Mouse (Mus musculus): ENCODE data around the gene Cryl1. TPM values are rescaled to one million over a fixed set of nuclear protein-coding genes. Genes with fewer than 3 reads are reported as not detected.

Gene Cryl1
- polyA plus RNA-seq (2012; rRNA removed): 11.2 and 11.7 TPM in 2 replicates

DNA sequence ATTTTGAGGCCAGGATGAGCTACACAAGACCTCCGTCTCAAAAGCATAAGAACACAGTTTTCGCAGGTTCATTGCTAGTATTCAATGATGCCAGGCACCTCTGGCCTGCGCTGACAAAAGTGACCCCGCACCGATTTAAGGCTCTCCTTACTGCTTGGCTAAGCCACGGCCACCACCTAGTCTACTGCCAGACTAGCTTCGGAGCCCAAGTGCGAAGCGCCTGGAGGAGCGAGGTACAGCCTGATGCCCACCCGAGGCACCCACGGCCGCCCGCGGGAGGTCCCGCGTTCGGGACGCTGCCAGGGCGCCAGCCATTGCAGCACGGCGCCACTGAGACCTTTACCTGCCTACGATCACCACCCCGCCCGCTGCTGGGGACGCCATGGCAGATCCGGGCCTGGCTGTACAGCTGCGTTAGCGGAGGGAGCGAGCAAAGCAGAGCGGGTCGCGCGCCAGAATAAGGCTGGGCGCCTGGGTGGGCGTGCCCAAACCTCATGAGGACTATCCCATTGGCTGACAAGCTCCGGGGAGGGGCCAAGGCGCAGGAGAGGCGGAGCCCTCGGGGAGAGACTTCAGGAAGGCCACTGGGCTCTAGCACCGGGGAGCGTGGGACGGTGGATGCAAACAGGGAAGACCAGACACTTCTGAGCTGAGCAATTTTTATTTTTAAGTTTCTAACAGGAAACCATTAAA lies at the start of gene Cryl1:
Gene Cryl1 (minus strand): TSS at position 465 of the 693 bp plus-strand sequence.
- peak; percentile 97 for DNase-seq (ENCODE audit: low read depth)
- TF ChIP-seq CTCF (IDR thresholded peaks at IDR 0.05; ENCODE audit: borderline replicate concordance, extremely low read depth, insufficient read depth, insufficient read length): no peak
- TF ChIP-seq POLR2A (IDR thresholded peaks at IDR 0.05; ENCODE audit: borderline replicate concordance, extremely low read depth, insufficient read depth, insufficient read length, poor library complexity, severe bottlenecking): 0 out of 2 replicates have a peak, but pooled peaks have one; percentile 26

- TF ChIP-seq CTCF (IDR thresholded peaks at IDR 0.05; ENCODE audit: borderline replicate concordance, extremely low read depth, insufficient read depth, insufficient read length): no peak
- TF ChIP-seq POLR2A (IDR thresholded peaks at IDR 0.05; ENCODE audit: borderline replicate concordance, extremely low read depth, insufficient read depth, insufficient read length, poor library complexity, severe bottlenecking): no peak
- no peak for DNase-seq (ENCODE audit: low read depth)
These were observed 32.1 kb upstream of the Cryl1 start for GRCm38 (mm10) chr14:57430451-57430850.

DNA sequence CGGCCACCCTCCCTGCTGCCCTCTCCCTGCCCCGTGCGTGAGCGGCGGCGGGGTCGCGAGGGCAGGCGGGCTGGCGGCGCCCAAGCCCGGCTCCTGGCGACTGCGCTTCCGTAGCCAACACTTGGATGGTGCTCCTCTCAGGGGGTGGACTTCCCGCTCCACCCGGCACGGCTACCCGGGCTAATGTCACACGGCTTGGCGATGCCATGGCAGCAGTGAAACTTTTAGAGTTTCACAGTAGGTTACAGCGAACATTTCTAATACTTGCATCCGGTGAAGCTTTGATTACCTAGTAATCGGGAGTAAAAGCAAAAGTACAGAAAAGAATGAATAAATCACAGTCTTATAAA lies 25.9 kb upstream of the Cryl1 start:
- DNase-seq (ENCODE audit: low read depth): no peak
- TF ChIP-seq CTCF (IDR thresholded peaks at IDR 0.05; ENCODE audit: borderline replicate concordance, extremely low read depth, insufficient read depth, insufficient read length): no peak
- no peak for TF ChIP-seq POLR2A (IDR thresholded peaks at IDR 0.05; ENCODE audit: borderline replicate concordance, extremely low read depth, insufficient read depth, insufficient read length, poor library complexity, severe bottlenecking)

GRCm38 (mm10) chr14:57423432-57424211 lies 25.3 kb upstream of the Cryl1 start, which contains the start of gene Ift88:
TSS of gene Ift88 (plus strand) at chr14:57424062.
- TF ChIP-seq CTCF (IDR thresholded peaks at IDR 0.05; ENCODE audit: borderline replicate concordance, extremely low read depth, insufficient read depth, insufficient read length) (no peak), POLR2A (IDR thresholded peaks at IDR 0.05; ENCODE audit: borderline replicate concordance, extremely low read depth, insufficient read depth, insufficient read length, poor library complexity, severe bottlenecking) (peak; percentile 78)
- DNase-seq (ENCODE audit: low read depth): peak; percentile 97

DNA sequence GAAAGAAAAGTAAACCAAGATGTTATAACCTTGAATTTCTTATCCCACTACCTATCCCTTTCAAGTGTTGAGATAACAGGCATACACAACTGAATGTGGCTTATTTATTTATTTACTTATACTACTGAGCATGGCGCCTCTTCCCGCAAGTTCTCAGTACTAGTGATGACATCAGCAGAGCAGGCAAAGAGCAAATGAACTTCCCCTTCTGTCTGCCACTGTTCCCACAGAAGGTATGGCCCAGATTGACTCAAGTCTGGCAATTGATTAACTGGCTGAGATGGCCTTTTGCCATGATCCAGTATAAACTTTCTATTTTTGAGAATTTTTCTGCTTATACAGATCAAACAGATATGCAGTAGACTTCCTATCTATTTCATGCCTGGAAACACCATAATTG lies 18.9 kb upstream of the Cryl1 start:
- no peak for TF ChIP-seq CTCF (IDR thresholded peaks at IDR 0.05; ENCODE audit: borderline replicate concordance, extremely low read depth, insufficient read depth, insufficient read length)
- no peak for TF ChIP-seq POLR2A (IDR thresholded peaks at IDR 0.05; ENCODE audit: borderline replicate concordance, extremely low read depth, insufficient read depth, insufficient read length, poor library complexity, severe bottlenecking)
- no peak for DNase-seq (ENCODE audit: low read depth)

DNA sequence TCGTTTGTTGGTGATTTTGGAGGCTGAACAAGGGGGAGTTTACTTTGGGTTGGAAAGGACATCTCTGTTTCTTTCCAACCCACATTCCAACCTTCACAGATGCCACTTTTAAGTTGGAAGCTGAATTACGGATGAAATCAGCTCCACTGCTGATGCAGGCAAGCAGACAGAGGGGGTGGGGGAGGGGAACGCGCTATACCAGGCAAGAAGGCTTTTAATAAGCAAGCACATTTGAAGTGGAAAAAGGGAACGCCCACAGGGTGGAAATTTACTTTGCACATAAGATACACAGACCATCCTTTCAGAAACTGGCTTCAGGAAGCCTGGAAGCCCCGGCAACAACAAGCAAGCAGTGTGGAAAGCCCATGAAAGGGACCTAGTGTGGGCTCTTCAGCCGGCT lies 13.8 kb upstream of the Cryl1 start:
- TF ChIP-seq CTCF (IDR thresholded peaks at IDR 0.05; ENCODE audit: borderline replicate concordance, extremely low read depth, insufficient read depth, insufficient read length): no peak
- TF ChIP-seq POLR2A (IDR thresholded peaks at IDR 0.05; ENCODE audit: borderline replicate concordance, extremely low read depth, insufficient read depth, insufficient read length, poor library complexity, severe bottlenecking): no peak
- peak; percentile 66 for DNase-seq (ENCODE audit: low read depth)

DNA sequence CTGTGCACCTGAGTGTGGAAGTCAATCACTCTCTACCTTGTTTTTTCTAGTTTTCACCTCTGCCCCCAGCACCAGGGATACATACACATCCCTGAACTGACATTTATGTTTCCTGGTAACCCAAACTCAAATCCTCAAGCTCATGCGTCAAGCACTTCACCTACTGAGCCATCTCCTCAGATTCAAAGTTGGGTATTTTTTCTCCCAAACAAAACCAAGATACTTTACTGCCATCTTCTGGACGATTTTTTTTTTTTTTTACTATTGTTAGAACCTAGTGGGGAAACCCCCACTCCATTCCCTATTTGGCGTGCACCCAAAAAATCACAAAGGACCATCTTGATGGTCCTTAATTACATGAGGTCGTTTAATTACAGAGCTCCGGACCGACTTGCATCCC lies 10.8 kb upstream of the Cryl1 start:
- no peak for TF ChIP-seq CTCF (IDR thresholded peaks at IDR 0.05; ENCODE audit: borderline replicate concordance, extremely low read depth, insufficient read depth, insufficient read length)
- TF ChIP-seq POLR2A (IDR thresholded peaks at IDR 0.05; ENCODE audit: borderline replicate concordance, extremely low read depth, insufficient read depth, insufficient read length, poor library complexity, severe bottlenecking): no peak
- DNase-seq (ENCODE audit: low read depth): peak; percentile 82

DNA sequence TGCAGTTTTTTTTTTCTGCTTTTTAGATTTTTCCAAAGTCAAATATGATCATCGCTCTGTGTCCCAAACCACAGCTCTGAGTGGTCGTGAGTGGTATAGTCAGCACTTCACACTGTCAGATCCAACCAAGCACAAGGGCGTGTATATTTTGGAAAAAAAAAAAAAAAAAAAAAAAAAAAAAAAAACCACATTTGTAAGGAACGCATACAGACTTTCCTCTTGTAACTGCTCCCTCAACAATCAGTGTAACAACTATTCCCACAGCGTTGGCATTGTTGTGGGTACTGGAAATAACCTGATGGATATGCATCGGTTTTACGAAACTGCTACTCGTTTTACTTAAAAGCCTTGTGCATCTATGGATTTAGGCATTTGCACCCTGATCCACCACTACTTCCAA lies 9.8 kb upstream of the Cryl1 start:
- no peak for TF ChIP-seq CTCF (IDR thresholded peaks at IDR 0.05; ENCODE audit: borderline replicate concordance, extremely low read depth, insufficient read depth, insufficient read length)
- TF ChIP-seq POLR2A (IDR thresholded peaks at IDR 0.05; ENCODE audit: borderline replicate concordance, extremely low read depth, insufficient read depth, insufficient read length, poor library complexity, severe bottlenecking): no peak
- DNase-seq (ENCODE audit: low read depth): no peak

DNA sequence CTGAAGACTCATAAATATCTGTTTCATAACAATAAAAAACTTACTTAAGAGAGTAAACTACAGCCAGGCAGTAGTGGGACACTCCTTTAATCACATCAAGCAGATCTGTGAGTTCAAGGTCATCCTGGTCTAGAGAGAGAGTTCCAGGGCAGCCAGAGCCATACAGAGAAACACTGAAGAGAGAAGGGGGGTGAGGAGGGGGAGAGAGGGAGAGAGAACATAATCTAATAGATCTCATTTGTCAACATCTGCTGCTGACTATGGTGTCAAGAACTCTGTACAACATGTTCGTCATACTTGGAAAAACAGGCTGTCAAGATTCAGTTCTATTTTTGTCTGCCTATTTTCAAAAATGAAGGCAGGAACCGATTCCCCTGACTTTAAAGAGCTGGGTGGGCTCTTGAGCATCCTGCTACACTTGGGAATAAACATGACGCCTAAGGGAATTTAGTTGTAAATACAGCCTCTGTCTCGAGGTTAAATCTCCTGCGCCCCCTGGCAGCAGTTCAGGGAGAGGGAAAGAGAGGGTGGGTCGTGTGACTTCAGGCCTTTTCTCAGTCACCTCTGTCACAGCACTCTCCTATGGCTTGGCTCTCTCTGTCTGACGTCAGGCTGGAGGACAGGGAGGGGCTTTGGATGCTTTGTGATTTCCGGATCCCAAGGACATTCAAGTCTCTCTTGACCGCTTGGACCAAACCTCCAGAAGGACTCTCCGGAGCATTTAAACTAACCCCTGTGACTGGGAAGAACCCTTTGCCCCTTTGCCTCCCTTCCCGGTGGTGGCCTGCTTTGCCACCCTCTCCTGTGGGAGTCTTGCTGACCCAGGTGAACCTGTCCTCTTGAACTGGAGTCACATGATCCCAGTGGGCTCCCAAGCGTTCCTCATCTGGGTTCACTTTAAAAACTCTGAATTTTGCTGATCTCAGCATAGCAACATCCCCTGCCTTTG lies 9.0 kb upstream of the Cryl1 start:
- no peak for TF ChIP-seq POLR2A (IDR thresholded peaks at IDR 0.05; ENCODE audit: borderline replicate concordance, extremely low read depth, insufficient read depth, insufficient read length, poor library complexity, severe bottlenecking)
- peak; percentile 56 for TF ChIP-seq CTCF (IDR thresholded peaks at IDR 0.05; ENCODE audit: borderline replicate concordance, extremely low read depth, insufficient read depth, insufficient read length)

GRCm38 (mm10) chr14:57402815-57403214 lies 4.5 kb upstream of the Cryl1 start:
- no peak for DNase-seq (ENCODE audit: low read depth)
- TF ChIP-seq POLR2A (IDR thresholded peaks at IDR 0.05; ENCODE audit: borderline replicate concordance, extremely low read depth, insufficient read depth, insufficient read length, poor library complexity, severe bottlenecking) (no peak), CTCF (IDR thresholded peaks at IDR 0.05; ENCODE audit: borderline replicate concordance, extremely low read depth, insufficient read depth, insufficient read length) (no peak)

More for the DNA sequence above, 9.0 kb upstream of the Cryl1 start:
- peak; percentile 69 for DNase-seq (ENCODE audit: low read depth)
